Mouse (Mus musculus) lung, postnatal 14 days (tissue): ENCODE measurements around the gene Vps36.

Source experiments
- DNase-seq: peaks from one replicate; pipeline ENCODE4 v3.0.0; 2021

Gene Vps36

GRCm38 (mm10) chr8:22192660-22193431 lies at the start of gene Vps36:
TSS of gene Vps36 (plus strand) at chr8:22192809.
- peak; percentile 92 for DNase-seq

- DNase-seq: no peak
Observed at GRCm38 (mm10) chr8:22143764-22144491, 48.7 kb upstream of the Vps36 start.

- DNase-seq: no peak
Observed at GRCm38 (mm10) chr8:22145831-22146230, 46.8 kb upstream of the Vps36 start.

- no peak for DNase-seq
Observed at GRCm38 (mm10) chr8:22147706-22148366, 44.8 kb upstream of the Vps36 start.

- no peak for DNase-seq
Observed at GRCm38 (mm10) chr8:22148367-22148740, 44.3 kb upstream of the Vps36 start.

GRCm38 (mm10) chr8:22149643-22150344 lies 42.8 kb upstream of the Vps36 start:
- DNase-seq: no peak

GRCm38 (mm10) chr8:22150345-22150663 lies 42.3 kb upstream of the Vps36 start:
- no peak for DNase-seq

- DNase-seq: no peak
Observed at GRCm38 (mm10) chr8:22162206-22162605, 30.4 kb upstream of the Vps36 start.

- no peak for DNase-seq
Observed at GRCm38 (mm10) chr8:22164431-22164830, 28.2 kb upstream of the Vps36 start.

GRCm38 (mm10) chr8:22165251-22166079 lies 27.1 kb upstream of the Vps36 start:
- DNase-seq: no peak

GRCm38 (mm10) chr8:22166080-22166603 lies 26.5 kb upstream of the Vps36 start, which contains the start of gene Nek3:
TSS of gene Nek3 (minus strand) at chr8:22166435.
- DNase-seq: peak; percentile 85

- DNase-seq: no peak
Observed at GRCm38 (mm10) chr8:22169167-22169566, 23.4 kb upstream of the Vps36 start.

GRCm38 (mm10) chr8:22175966-22176365 lies 16.6 kb upstream of the Vps36 start:
- no peak for DNase-seq

GRCm38 (mm10) chr8:22184884-22185283 lies 7.7 kb upstream of the Vps36 start:
- no peak for DNase-seq

GRCm38 (mm10) chr8:22185431-22186397 lies 6.9 kb upstream of the Vps36 start, which contains the start of gene Ckap2:
TSS of gene Ckap2 (minus strand) at chr8:22185819.
- DNase-seq: peak; percentile 91

GRCm38 (mm10) chr8:22193432-22194010 lies 912 bp downstream of the Vps36 start:
- DNase-seq: peak; percentile 39

- no peak for DNase-seq
Observed at GRCm38 (mm10) chr8:22197914-22198313, 5.3 kb downstream of the Vps36 start.

GRCm38 (mm10) chr8:22199481-22199880 lies 6.9 kb downstream of the Vps36 start:
- no peak for DNase-seq

- DNase-seq: no peak
Observed at GRCm38 (mm10) chr8:22207535-22207934, 14.9 kb downstream of the Vps36 start.

- peak; percentile 45 for DNase-seq
Observed at GRCm38 (mm10) chr8:22209012-22209411, 16.4 kb downstream of the Vps36 start.
